Mouse (Mus musculus): ENCODE results near the gene Mtg1.

Gene Mtg1

DNA sequence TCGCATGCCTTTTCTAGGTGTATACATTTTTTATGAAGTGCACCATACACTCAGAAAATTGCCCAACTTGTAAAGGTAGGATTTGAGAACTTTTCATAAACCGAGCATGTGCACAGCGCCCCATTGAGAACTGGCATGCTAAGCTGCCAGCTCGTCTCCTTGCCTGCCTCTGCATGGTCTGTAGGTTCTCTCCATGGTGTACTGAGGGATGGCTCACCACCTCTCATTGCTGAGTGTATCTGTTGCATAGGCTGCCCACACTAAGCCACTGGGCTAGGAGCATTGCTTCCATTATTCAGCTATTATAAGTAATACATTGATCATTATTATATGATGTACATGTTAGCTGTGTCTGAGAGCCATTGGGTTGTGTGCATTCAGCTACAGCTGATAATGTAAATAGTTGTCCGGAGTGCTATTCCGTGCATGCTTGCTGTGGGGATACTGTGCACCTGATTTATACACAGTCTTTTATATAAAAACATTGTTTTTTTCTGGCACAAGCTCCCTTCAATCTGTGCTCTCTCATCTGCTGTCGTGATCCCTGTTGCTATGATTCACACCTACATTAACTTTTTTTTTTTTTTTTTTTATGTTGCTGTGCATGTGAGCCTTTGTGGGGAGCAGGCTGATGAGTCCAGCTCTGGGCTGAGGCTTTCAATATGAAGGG, 50.5 kb downstream of the Mtg1 start:
- no peak for DNase-seq (ENCODE audit: extremely low read depth, insufficient read length, low spot score)

DNA sequence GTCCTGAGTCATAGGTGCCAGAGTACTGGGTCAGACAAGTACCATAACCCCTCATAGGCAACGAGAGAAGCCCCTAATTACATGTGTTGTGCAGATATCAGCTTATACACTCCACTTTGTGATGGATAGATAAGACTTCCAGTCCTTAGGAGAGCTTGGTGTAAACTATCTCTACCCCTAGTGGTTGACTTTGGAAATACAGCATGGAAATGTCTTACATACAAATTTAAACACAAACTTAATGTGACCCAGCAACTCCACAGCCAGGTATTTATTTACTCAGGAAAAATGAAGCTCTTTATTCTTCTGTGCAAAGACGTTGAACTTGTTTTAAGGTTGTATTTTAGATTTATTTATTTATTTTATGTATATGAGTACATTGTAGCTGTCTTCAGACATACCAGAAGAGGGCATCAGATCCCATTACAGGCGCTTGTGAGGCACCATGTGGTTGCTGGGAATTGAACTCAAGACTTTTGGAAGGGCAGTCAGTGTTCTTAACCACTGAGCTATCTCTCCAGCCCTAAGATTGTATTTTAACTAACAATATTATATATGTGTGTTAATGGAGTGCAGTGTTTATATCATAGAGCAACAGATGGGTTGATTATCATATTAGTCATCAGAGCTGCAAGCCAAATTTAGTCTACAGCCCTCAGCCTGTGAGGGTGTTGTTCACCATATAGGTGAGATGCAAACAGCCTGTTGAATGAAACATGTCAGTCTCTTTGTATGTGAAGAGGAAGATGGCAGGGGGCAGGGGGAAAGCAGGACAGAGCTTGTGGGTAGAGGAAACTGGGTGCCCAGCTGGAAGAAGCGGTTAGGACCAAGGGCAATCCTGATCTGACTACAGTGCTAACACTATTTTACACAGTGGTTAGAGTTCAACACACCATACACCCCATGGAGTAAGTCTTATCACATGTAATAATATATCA, 51.3 kb downstream of the Mtg1 start:
- no peak for DNase-seq (ENCODE audit: extremely low read depth, insufficient read length, low spot score)

DNA sequence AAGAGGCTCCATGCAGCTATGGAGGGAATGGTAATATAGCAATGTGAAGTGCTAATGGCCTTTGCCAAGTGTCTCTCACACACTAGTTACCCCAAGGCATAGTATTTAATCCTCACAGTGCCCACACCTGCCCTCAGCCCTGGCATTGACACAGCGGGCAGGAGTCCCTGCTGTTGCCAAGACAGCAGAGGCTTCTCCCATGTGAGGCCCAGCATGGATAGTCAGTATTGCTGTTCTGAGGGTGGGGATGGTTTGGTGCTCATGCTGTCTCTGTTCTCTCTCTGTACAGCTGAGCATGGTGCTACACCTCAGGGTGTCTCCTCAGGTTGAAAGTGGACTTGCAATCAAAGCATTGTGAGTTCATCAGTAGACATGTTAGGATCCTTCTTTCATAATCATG, 53.1 kb downstream of the Mtg1 start:
- DNase-seq (ENCODE audit: extremely low read depth, insufficient read length, low spot score) = no peak

DNA sequence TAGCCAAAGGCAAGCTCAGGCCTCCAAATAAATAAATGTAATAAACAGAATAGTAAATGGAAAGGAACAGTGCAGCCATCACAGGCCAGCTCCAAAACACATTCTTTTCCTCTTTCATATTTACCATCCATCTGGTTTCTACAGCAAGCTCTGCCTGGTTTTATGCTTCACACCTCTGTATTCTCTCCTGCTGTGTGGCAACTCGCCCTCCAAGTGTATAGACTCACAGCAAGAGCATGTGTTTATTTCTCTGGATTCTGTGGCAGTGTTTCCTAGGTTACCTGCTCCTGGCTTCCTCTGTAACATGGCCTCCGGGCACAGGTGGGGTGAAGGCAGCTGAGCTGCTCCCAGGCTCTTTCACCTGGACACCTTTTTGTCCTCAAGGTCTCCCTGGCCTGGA, 55.1 kb downstream of the Mtg1 start:
- DNase-seq (ENCODE audit: extremely low read depth, insufficient read length, low spot score) = no peak

DNA sequence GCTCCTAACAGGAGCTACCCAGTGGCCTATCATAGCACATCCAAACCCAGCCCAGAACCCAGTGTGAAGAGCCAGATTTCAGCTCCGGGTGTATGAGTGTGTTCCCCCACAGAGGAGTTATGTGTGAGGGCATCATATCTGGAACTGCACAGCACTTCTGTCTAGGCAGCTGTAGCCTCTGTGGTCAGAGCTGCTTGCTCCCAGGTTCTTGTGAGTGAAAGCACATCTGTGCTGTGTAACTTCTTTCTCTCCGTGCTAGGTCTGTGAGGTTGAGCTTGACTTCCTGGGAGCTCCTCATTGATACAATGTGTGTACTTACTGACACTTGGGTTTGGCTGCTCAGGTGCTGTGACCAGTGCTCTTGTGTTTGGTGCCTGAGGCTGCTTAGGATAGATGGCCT, 55.5 kb downstream of the Mtg1 start:
- DNase-seq (ENCODE audit: extremely low read depth, insufficient read length, low spot score) = no peak

DNA sequence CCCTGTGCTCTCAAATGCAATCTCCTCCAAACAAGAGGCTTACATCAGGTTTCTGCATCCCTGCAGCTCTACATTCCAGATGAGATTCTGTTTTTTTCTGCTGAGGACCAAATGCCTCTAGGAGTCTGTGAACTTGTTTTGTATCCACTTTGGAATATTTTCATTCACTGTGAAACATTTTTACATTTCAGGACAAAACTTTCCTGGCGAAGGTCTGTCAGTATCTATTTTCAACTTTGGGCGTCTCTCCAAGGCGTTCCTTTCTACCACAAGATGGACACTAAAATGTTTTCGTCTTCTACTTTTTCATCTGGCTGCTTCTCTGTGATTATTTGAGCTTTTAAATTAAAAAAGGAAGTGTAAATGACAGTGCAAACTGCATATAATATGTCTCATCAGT, 56.7 kb downstream of the Mtg1 start:
- no peak for DNase-seq (ENCODE audit: extremely low read depth, insufficient read length, low spot score)

DNA sequence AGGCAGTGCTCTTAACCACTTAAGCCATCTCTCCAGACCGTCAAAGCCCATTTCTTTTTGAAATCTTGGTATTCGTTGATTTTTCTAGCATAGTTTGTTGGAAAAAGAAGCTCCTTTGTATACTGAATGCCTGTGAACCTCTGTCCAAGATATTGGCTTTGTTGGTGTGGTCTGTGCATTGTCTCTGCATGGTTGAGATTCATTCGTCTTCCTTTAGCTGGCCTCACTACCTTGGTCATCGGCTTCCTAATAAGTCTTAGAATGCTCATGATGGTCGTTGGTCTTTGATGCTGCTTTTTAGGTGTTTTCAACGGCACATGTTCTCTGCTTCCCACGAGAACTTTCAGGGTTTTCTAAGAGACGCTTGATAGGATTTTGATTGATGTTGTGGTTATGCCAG, 58.6 kb downstream of the Mtg1 start:
- DNase-seq (ENCODE audit: extremely low read depth, insufficient read length, low spot score) = no peak

Measured in 3134 (cell line).